Mouse (Mus musculus) frontal cortex, postnatal 36 days (tissue): ENCODE data around the gene Cacng8.
"Not testable (repeated sequence)": the region's sequence is repeated elsewhere in the genome, so short reads cannot be mapped to it uniquely, and the experiment has no call there.

Source experiments
- DNase-seq, 2 experiments: peaks; one replicate each; pipeline ENCODE4 v3.0.0; 2022; ENCODE audit warnings: low spot score in 2 of 2

The Cacng8 gene

GRCm38 (mm10) chr7:3387761-3388160 lies 2.7 kb upstream of the Cacng8 start:
- no peak for DNase-seq

GRCm38 (mm10) chr7:3388885-3389284 lies 1.6 kb upstream of the Cacng8 start:
- no peak for DNase-seq

GRCm38 (mm10) chr7:3389444-3390412 lies 755 bp upstream of the Cacng8 start:
- DNase-seq, result peak; percentile 77 to 81

- no peak for DNase-seq
These were observed 583 bp downstream of the Cacng8 start for GRCm38 (mm10) chr7:3391081-3391451.

- no peak for DNase-seq
These were observed 1.3 kb downstream of the Cacng8 start for GRCm38 (mm10) chr7:3391809-3392208.

GRCm38 (mm10) chr7:3397355-3397754 lies 6.9 kb downstream of the Cacng8 start:
- DNase-seq, result no peak

- DNase-seq, result no peak
These were observed 7.3 kb downstream of the Cacng8 start for GRCm38 (mm10) chr7:3397797-3398196.

GRCm38 (mm10) chr7:3398363-3398762 lies 7.9 kb downstream of the Cacng8 start:
- DNase-seq, result not testable (repeated sequence)

GRCm38 (mm10) chr7:3399937-3400336 lies 9.5 kb downstream of the Cacng8 start:
- no peak for DNase-seq

- DNase-seq, result no peak
These were observed 19.4 kb downstream of the Cacng8 start for GRCm38 (mm10) chr7:3409729-3410520.

GRCm38 (mm10) chr7:3411160-3411941 lies 20.9 kb downstream of the Cacng8 start:
- peak in 1 of 2 experiments; percentile 67 for DNase-seq

GRCm38 (mm10) chr7:3412036-3412435 lies 21.6 kb downstream of the Cacng8 start:
- no peak for DNase-seq

- no peak for DNase-seq
These were observed 24.4 kb downstream of the Cacng8 start for GRCm38 (mm10) chr7:3414888-3415287.

- DNase-seq, result no peak
These were observed 24.9 kb downstream of the Cacng8 start for GRCm38 (mm10) chr7:3415378-3415777.

GRCm38 (mm10) chr7:3419941-3420340 lies 29.5 kb downstream of the Cacng8 start:
- DNase-seq, result no peak

- DNase-seq, result no peak
These were observed 30.0 kb downstream of the Cacng8 start for GRCm38 (mm10) chr7:3420466-3420865.

GRCm38 (mm10) chr7:3421297-3421696 lies 30.8 kb downstream of the Cacng8 start:
- DNase-seq, result no peak

- DNase-seq, result no peak
These were observed 31.6 kb downstream of the Cacng8 start for GRCm38 (mm10) chr7:3422051-3422450.

GRCm38 (mm10) chr7:3423430-3423829 lies 32.9 kb downstream of the Cacng8 start:
- DNase-seq, result no peak

- no peak for DNase-seq
These were observed 33.4 kb downstream of the Cacng8 start, which contains the start of gene Cacng6 for GRCm38 (mm10) chr7:3423895-3424294. Cacng6 (plus strand) TSS chr7:3424195.

GRCm38 (mm10) chr7:3425141-3425540 lies 34.7 kb downstream of the Cacng8 start:
- no peak for DNase-seq

- DNase-seq, result no peak
These were observed 39.7 kb downstream of the Cacng8 start for GRCm38 (mm10) chr7:3430161-3430560.
